Mouse (Mus musculus): ENCODE results near the gene Gpsm3.
"Not testable (repeated sequence)": the region's sequence is repeated elsewhere in the genome, so short reads cannot be mapped to it uniquely, and the experiment has no call there.

Gene Gpsm3

GRCm38 (mm10) chr17:34589681-34590101 is at the start of gene Gpsm3:
Gpsm3 (plus strand) TSS chr17:34589806.
- DNase-seq (ENCODE audit: low spot score): no peak

DNA sequence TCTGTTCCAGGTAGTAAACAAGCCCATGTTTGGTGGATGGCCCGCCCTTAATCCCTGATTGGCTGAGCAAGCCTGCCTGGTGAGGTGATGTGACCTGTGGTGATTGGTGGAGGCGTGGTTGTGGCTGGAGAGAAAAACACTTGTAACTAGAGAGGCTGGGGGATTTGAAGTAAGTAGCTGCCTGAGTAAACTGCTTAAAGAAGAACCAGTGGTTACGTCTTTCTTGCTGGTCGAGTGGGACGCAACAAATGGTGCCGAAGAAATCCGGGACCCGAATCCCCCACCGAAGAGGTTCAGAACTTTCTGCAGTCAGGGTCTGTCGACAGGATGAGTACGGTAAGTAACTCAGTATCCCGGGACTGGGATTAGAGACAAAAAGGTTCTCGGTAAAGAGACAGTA is 46.0 kb upstream of the Gpsm3 start:
- DNase-seq (ENCODE audit: low spot score): not testable (repeated sequence)

- no peak for DNase-seq (ENCODE audit: low spot score)
These were observed 42.8 kb upstream of the Gpsm3 start for GRCm38 (mm10) chr17:34546797-34547196.

DNA sequence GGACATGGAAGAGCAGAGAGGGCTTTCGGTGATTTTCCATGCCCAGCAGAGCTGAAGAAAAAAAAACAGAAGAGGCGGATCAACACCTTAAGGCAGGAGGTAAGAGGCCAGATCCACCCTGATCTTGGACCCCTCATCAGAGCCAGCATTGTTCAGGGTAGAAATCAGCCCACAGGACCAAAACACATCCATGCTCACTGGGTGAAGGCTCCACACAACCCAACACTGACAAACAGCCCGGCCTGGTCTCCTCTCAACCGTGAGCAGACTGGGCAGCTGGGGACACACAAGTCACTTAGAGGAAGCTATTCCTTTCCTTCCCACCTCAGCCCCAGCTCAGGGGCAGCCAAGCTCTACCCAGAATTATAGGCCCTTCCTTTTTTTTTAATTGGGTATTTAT is 42.0 kb upstream of the Gpsm3 start:
- no peak for DNase-seq (ENCODE audit: low spot score)

- DNase-seq (ENCODE audit: low spot score): no peak
These were observed 40.5 kb upstream of the Gpsm3 start for GRCm38 (mm10) chr17:34549156-34549555.

DNA sequence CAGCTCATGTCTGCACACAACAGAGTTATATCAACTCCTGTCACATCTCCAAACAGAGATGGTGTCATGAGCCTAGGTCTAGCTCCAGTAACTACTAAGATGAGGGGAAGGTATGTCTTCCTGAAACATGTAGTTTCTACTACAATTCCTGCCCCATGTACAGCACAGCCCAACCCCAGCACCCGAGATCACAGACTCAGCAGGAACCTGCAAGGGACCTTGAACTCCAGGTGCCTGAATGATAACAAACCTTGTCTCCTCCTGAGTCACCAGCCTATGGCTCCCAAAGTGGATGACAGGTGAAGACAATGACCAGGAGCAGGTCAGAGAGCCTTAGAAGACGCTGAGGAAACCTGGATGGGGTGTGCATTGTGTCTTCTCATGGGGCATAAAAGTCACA is 39.8 kb upstream of the Gpsm3 start:
- no peak for DNase-seq (ENCODE audit: low spot score)

GRCm38 (mm10) chr17:34555483-34555882 is 34.1 kb upstream of the Gpsm3 start:
- DNase-seq (ENCODE audit: low spot score): no peak

DNA sequence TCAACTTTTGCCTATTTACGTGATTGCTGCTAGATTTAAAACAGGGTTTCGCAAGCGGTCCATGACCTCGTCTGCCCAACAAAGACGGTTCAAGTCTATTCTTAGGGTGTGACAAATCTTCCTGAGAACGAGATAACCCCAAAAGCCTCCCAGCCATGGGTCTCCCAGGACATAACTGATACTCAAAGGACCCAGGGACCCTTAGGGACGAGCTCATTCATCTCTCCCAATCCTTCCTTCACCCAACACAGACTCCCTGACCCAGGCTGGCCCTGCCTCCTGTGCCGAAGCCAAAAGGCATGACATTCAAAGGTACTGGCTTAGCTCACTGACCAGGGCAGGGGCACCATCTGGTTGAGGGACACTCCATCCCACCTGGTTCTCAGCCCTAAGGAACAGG is 33.2 kb upstream of the Gpsm3 start:
- DNase-seq (ENCODE audit: low spot score): no peak

- DNase-seq (ENCODE audit: low spot score): no peak
These were observed 32.2 kb upstream of the Gpsm3 start for GRCm38 (mm10) chr17:34557411-34557810.

DNA sequence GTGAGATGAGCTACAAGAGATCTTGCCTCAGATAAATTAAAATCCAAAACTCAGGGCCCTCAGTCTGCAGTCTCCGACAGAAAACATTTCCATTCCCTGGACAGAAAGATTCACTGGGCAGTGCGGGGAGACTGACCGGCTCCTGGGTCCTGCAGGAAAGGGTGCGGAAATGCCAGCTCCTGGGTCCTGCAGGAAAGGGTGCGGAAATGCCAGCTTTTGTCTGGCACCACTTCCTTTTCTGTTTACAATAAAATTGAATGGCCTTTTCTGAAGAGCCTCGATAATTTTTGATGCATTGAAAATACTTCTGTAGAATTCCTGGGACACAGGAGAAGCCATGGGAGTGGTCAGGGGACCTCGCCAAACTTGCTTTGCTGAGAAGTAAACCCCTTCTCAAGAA is 30.5 kb upstream of the Gpsm3 start:
- no peak for DNase-seq (ENCODE audit: low spot score)

DNA sequence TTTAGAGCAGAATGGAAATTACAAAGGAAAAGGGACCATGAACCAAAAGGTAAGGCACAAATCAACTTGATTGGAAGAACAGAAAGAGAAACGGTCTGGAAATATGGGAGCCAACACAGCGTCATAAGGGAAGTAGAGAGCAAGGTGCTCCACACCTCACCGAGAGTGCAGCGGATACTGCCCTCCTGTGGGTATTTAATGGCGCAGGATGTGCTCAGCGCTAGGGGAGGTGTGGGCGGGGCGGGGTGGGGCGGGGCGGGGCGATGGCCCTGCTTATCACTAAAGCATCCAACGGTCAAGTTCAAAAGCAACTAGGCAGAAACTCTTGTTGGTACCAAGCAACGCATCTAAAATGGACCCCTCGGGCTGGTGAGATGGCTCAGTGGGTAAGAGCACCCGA is 29.7 kb upstream of the Gpsm3 start:
- DNase-seq (ENCODE audit: low spot score): no peak

- DNase-seq (ENCODE audit: low spot score): no peak
These were observed 29.2 kb upstream of the Gpsm3 start for GRCm38 (mm10) chr17:34560438-34560837.

DNA sequence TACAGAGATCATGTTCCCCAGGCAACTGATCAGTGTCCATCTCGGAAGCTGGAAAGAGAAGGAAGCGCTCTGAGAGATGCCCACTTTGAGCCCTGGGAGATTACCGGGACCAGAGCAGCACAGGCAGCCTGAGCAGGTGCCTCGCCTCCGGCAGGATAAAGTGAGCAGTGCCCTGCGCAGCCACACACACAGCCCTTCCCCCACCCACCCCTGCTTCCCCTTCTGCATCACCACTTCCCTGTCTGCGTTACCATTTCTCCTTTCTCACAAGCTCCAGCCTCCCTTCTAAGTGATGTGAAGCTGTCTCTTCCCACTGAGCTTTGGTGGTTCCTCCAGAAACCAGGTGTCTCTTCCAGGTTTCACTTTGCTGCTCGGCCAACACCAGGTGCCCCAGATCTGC is 28.4 kb upstream of the Gpsm3 start:
- DNase-seq (ENCODE audit: low spot score): no peak

DNA sequence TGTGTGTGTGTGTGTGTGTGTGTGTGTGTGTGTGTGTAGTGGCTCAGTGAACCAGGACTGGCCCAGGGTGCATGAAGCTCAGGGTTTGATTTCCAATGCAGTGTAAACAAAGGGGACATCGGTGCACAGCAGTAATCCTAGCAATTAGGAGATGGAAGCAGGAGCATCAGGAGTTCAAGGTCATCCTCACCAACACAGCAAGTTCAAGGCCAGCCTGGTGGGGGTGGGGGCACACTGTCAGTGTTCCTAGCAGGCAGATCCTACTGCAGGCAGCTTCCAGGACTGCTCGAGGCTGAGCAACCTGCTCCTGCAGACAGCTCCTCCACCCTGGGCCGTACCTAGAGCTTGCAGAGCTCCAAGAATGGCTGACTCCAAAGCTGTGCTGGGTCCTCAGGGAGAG is 27.0 kb upstream of the Gpsm3 start:
- DNase-seq (ENCODE audit: low spot score): no peak

DNA sequence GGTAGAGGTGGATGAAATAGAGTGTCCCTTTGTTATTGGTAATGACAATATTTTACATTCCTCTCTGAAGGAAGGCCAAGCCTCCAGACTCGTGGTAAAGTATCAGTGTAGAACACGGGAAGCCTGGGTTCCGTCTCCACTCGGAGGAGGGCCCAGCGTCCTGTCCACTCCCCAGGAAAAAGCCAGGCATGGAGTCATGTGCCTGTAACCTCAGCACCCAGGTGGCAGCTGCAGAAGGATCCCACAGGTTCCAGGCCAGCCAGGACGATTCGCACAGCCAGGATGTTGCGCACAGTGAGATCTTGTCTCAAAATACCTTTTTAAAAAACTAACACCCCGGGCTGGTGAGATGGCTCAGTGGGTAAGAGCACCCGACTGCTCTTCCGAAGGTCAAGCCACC is 26.3 kb upstream of the Gpsm3 start:
- no peak for DNase-seq (ENCODE audit: low spot score)

DNA sequence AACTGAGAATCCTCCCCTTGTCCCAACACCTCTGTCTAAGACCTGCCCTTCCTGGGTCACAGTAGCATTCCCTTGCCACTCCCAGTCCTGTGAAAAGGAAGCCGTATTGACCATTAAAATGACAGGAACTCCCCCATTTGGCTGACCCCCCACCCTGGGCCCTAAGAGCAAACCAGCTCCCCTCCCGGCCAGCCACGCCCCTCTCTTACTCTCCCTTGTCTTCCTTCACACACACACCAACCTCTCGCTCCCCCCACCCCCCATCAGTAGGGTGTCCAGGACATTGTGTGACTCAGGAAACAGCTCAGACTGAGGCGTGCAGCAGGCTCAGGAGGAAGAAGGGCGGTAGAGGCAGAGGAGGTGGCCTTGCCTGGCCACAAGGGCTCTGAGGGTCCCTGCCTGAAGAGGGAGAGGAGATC is 25.6 kb upstream of the Gpsm3 start, which contains the start of gene Notch4:
Notch4 (plus strand) TSS at position 266 of the 419 bp plus-strand sequence.
- no peak for DNase-seq (ENCODE audit: low spot score)

GRCm38 (mm10) chr17:34564796-34565195 is 24.8 kb upstream of the Gpsm3 start:
- DNase-seq (ENCODE audit: low spot score): no peak

DNA sequence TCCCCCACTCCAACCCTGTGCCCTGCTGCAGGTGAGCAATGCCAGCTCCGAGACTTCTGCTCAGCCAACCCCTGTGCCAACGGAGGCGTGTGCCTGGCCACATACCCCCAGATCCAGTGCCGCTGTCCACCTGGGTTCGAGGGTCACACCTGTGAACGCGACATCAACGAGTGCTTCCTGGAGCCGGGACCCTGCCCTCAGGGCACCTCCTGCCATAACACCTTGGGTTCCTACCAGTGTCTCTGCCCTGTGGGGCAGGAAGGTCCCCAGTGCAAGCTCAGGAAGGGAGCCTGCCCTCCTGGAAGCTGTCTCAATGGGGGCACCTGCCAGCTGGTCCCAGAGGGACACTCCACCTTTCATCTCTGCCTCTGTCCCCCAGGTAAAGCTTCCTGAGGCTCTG is 22.3 kb upstream of the Gpsm3 start:
- DNase-seq (ENCODE audit: low spot score): no peak

- no peak for DNase-seq (ENCODE audit: low spot score)
These were observed 21.2 kb upstream of the Gpsm3 start for GRCm38 (mm10) chr17:34568421-34568820.

DNA sequence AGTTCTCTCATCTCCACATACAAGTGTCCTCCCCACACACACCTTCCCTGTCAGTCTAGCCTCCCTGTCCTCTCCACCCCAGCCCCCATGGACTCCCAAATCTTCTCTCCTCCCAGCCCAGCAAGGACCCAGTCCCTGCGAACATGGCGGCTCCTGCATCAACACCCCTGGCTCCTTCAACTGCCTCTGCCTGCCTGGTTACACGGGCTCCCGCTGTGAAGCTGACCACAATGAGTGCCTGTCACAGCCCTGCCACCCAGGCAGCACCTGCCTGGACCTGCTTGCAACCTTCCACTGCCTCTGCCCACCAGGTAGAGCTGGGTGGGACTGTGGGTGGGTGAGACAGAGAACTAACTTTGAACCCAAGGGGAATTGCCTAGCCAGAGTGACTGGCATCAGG is 19.7 kb upstream of the Gpsm3 start:
- DNase-seq (ENCODE audit: low spot score): no peak

- no peak for DNase-seq (ENCODE audit: low spot score)
These were observed 17.7 kb upstream of the Gpsm3 start for GRCm38 (mm10) chr17:34571875-34572274.

- DNase-seq (ENCODE audit: low spot score): no peak
These were observed 17.2 kb upstream of the Gpsm3 start for GRCm38 (mm10) chr17:34572361-34572760.

DNA sequence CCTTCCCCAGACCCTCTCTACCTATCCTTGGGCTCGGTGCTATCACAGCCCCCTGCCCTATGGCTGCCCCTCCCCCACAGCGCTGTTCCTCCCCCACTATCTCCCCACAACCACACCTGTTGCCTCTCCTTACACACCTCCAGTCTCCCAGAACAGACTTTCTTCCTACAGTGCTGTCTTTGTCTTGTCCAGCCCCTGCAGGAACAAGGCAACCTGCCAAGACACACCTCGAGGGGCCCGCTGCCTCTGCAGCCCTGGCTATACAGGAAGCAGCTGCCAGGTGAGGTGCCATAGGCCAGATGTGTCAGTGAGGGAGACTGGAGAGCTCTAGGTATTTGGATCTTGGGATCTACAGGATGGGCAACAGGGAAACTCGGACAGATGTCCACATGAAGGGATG is 13.0 kb upstream of the Gpsm3 start:
- no peak for DNase-seq (ENCODE audit: low spot score)

DNA sequence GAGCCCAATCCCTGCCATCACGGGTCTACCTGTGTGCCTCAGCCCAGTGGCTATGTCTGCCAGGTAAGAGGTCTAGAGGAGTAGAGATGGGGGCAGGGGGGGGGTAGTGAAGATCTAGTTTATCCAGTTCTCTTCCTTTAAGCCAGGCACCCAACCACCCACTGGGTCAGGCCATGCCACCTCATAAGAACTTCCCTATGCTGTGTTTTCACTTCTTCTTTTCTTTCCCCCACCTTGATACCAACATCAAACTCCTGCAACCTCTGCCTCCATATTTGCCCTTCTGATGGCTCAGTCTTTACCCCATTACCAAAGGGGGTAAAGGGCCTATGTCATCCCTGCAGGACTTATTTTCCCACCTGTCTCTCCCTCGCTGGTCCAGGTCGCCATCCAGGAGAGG is 11.5 kb upstream of the Gpsm3 start:
- DNase-seq (ENCODE audit: low spot score): no peak

- no peak for DNase-seq (ENCODE audit: low spot score)
These were observed 7.1 kb upstream of the Gpsm3 start for GRCm38 (mm10) chr17:34582528-34582927.

Data from urinary bladder, postnatal 10 days (tissue).